Mouse (Mus musculus) layer of hippocampus, adult 2 months (tissue): ENCODE measurements around the gene Gm2888. TPM values are rescaled to one million over a fixed set of nuclear protein-coding genes. Genes with fewer than 3 reads are reported as not detected.
"Not testable (repeated sequence)": the region's sequence is repeated elsewhere in the genome, so short reads cannot be mapped to it uniquely, and the experiment has no call there.

Experiments used
- DNase-seq, 2 experiments: peaks; one replicate each; pipeline ENCODE4 v3.0.0; 2022; ENCODE audit warnings: low spot score in 2 of 2
- H3K27ac ChIP-seq: fragments of 200-600 bp; 2 replicates; pipeline ENCODE4 v1.8.1; 2022
- H3K4me3 ChIP-seq: fragments of 200-600 bp; 2 replicates; pipeline ENCODE4 v1.8.1; 2022; ENCODE audit warnings: mild to moderate bottlenecking
- CTCF ChIP-seq: fragments of 200-600 bp; conservative IDR thresholded peaks from 2 replicates; pipeline ENCODE4 v1.8.1; 2022; ENCODE audit warnings: antibody characterized with exemption, mild to moderate bottlenecking, moderate library complexity
- long read RNA-seq, 2 experiments: library from polyadenylated mRNA; stranded (forward); transcript quantifications; one replicate each; pipeline ENCODE4 v2.0.0; 2021; ENCODE audit warnings: borderline mapping rate in 2 of 2
- total RNA-seq, 2 experiments: library from RNA; stranded (reverse); gene quantifications; 2 replicates each; pipeline ENCODE4 v1.2.3; 2021

The Gm2888 gene
- not detected for total RNA-seq
- long read RNA-seq, experiment 1: 0 reads
- long read RNA-seq, experiment 2: 0 reads

GRCm38 (mm10) chr14:3029702-3030101 is at the start of gene Gm2888:
Gene Gm2888 (plus strand): TSS chr14:3030002.
- not testable (repeated sequence) for H3K27ac ChIP-seq, H3K4me3 ChIP-seq, DNase-seq

- H3K4me3 ChIP-seq: peak within 1 kb of the TSS; percentile 50
- H3K27ac ChIP-seq, DNase-seq: not testable (repeated sequence)
These were observed 19.1 kb downstream of the Gm2888 start, which contains the start of gene Gm2897 for GRCm38 (mm10) chr14:3048727-3049512. Gene Gm2897 (plus strand): TSS chr14:3049285.

DNA sequence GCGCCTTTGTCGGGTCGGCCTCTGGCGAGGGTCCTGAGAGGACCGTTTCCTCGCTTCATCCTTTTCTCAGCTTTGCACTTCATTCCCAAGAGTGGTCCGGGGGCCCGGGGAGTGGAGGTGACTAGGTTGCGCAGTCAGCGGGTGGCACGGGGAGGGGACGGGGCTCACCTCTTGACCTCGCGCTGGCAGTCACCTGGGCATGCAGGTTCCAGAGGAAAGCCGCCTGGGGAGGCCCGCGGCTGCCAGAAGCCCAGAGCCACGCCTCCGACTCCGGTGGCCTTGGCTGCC is 19.7 kb downstream of the Gm2888 start:
- H3K4me3 ChIP-seq: peak overlapping the region; percentile 50
- DNase-seq: peak in 1 of 2 experiments; percentile 8
- H3K27ac ChIP-seq: not testable (repeated sequence)

DNA sequence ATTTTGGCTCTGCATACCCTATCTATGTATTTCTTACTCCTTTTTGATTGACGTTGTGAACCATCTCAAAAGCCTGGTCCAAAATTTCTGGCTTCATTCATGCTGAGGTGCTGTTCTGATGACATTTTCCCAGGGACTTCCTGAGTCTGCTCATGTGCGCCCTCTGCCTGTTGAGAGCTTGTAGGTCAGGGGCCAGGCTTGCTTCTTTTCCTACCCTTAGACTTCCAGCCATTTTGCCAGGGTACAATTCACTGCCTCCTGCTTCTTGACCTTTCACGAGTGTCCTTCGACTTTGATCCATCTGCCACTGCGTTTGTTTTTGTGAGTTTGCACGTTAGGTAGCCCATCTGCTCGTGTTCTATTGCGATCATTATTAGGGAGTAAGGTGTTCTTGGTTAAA is 20.3 kb downstream of the Gm2888 start:
- TF ChIP-seq CTCF: peak; percentile 58
- H3K4me3 ChIP-seq, DNase-seq, H3K27ac ChIP-seq: not testable (repeated sequence)

Other genes with a start within 250 kb of the Gm2888 start
- gene Gm2897, start 19.3 kb downstream of the Gm2888 start, total RNA-seq: 1 to 10 TPM in 1 of 2 experiments, under 1 TPM in 1; 0.88 to 1.1 TPM
- not detected for gene Gm10340, start 104.0 kb downstream of the Gm2888 start, total RNA-seq
- not detected for gene Gm5795, start 158.3 kb downstream of the Gm2888 start, total RNA-seq
- gene D830030K20Rik, start 178.5 kb downstream of the Gm2888 start, total RNA-seq: 1 to 10 TPM; 4.4 to 5.4 TPM